Mouse (Mus musculus): ENCODE results near the gene Rnf141.

The Rnf141 gene

DNA sequence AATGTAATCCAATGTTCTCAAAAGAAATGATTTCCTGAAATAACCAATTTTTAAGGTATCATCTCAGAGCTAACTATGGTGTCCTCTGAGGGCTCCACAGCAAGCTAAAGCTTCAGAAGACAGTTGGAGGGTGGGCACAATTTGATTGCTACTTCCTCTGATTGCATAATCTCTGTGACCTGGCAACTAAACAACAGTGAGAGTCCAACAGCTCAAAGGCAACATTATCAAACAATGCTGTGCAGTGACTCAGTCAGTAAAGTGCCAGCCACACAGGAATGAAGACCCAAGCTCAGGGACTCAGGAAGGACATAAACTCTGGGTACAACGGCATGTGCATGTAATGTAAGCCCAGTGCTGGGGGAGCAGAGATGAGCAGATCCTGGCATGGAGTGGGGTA is 11.2 kb downstream of the Rnf141 start:
- DNase-seq, result no peak

DNA sequence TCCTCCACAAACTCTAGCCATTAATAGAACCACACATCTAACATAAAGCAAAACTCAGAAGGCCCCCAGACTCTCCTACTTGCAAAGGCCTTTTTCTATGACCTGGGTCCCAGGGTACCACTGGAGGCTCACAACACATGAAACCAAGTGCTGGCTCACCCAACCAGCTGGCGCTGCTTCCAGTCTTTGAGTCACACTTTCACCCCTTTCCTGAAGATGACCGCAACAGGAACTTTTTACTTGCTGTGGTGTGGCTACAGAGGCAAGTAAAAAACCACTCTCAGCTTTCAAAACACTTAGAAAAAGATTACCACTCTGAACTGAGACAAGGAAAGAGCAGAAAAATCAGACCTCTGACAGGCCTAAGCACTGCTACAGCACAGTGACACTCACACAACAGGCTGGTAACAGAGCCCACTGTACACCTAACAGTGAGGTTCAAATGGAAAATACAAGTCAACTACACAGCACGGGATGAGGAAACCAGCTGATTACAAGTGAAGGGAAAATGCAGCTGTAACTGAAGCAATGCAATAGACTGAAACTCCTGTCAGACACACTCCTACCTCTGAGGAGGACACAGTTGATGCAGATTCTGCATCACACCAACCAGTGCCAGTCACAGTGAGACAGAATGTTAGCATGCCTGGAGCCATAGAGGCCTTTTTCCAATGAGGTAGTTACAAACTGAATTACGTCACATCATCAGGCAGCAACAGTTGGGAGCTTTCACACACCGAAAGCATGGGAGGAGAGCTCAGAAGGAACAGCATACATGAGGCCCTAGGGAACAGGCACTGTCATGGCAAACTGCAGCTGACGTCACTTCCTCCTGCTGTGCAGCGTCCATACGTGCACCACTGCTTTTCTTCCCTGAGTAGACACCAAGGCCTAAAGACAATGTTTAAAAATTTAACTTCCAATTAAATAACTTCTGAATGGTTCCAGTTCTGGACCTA is 20.0 kb downstream of the Rnf141 start:
- no peak for DNase-seq

DNA sequence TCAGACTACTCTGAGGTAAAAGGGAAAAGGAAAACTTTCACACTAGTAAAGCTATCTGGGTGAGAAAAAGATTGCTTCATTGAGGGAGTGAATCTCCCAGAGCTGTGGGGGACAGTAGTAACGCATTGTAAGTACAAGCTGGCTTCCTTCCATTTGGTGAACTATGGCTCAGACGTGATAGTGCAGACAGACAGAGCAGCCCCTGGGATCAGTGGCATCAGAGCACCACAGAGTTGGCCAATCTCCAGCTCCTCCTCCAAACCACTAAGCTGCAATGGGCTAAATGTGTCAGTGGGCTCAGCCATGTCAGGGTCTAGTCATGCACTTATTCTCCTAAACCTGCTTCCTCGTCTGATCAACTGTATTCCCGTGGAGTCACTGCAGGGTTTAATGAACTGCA is 20.7 kb downstream of the Rnf141 start:
- DNase-seq, result no peak

DNA sequence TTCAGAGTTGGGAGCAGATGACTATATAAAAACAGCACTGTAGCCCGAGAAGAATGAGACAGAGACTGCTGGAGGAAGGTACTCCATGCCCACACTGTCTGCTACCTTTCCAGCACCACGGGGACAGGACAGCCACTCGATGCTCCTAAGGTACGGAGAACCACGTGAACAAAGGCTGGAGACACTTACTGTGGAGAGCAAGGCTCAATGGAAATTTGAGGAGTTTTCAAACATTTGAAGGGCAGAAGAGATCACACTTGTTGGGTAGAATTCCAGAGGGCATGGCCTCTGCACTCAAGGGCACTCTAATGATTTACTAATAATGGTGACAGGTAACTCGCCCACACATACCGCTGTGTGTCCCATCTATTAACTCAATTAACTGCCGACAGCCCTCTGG is 21.2 kb downstream of the Rnf141 start:
- DNase-seq, result no peak

DNA sequence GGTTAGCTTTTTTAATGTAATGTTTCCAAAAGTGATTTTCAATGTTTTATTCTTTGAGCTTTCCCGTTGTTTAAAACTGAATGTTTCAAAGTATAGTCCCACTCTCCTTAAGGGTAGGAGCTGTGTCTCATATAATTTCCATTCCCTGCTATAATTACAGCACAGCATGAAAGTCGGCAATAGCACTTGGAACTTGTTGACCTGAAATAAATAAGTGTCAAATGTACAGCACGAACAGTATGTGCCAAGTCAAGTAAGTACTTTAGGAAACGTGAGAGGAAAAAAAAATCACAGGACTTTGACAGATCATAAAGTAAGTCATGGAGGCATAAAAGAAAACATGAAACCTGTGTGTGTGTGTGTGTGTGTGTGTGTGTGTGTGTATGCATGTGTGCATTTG is 22.2 kb downstream of the Rnf141 start:
- DNase-seq, result no peak

DNA sequence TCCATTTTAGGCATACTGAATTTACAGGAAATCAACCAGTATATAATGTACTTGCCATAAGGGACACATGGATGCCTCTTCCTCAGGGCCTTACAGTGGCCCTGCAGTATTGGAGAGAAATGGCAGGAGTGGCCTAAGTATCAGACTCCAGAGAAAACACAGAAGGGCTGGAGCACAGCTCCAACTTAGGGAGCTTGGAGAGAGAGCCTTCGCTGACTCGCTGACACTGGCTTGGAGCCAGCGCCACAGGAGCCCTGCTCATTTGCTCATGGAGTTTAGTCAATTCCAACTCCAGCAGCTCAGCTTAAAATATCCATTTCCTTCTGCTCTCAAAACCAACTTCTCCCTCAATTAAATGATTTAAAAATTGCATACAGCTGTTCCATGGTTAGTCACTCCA is 22.6 kb downstream of the Rnf141 start:
- no peak for DNase-seq

DNA sequence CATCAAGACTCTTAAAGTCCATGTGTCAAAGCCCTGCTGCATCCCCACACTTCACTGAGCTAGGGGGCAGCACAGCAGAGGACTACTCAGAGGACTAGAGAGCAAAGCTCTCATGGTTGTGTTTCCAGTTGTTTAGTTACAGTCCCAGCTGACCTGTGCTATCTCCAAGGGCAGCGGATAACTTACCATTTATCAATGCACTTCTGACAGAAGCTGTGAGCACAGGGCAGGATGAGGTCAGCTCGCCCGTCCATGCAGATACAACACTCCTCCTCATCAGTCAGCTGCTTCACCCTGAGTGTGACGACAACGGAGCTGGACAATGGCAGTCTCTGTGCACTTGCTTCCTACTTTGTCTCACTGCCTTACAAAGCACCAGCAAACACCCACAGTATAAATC is 23.2 kb downstream of the Rnf141 start:
- no peak for DNase-seq

DNA sequence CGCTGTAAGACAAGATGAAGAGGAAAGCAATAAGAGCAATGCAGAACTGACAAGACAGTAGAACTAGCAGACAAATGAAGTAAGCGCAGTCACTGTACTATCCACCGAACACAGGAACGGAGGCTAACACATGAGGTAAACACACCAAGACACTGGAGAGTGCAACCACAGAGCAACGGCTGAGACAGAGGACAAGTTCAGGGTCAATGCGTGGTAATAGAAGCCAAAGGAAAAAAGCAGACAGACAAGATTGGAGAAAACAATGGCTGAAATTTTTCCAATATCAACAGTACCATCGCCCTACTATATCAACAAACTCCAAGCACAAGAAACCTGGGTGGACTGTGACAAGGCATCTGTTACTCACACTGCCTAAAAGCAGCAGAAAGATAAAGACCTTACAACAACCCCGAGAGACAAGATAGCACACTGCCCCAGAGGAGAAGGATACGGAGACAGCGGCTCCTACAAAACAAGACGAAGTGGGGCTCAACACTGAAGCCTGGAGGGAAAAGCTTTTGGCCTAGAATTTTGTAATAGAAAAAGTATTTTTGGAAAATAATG is 25.4 kb downstream of the Rnf141 start:
- peak; percentile 61 for DNase-seq

DNA sequence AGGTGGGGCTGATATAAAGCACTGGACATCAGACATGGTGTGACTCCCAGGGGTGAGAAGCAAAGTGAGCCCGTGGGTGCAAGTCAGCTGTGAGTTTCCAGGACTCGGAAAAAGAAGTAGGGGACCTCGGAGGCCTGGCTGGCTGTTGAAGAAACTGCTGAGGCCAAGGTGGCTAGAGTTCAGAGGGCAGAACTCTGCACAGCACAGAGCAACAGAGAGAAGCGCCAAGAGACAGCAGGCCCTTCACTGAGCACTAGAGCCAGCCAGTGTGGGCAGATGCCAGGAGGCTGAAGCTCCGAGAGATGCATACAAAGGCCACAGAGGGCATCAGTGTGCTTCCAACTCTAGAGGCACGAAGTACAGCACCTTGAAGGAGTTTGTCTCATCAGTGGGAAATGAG is 26.1 kb downstream of the Rnf141 start:
- no peak for DNase-seq

DNA sequence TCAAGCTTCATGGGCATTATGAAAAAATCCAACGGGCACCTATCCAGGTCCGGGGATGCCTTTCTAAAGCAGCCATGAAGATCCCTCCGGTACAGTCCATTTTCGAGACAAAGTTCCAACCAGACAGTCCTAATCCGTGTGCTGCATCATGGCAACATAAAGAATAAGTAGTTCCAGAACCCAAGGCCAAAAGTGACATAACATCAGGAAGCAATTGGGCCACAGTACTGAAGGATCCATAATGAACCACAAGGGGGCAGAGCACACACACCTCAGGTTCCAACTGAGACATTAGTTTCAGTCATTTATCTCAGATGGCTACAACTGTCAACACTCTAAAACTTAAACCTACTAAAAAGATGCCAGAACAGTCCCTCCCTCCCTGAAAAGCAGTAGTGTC is 28.2 kb downstream of the Rnf141 start:
- DNase-seq, result peak; percentile 51

DNA sequence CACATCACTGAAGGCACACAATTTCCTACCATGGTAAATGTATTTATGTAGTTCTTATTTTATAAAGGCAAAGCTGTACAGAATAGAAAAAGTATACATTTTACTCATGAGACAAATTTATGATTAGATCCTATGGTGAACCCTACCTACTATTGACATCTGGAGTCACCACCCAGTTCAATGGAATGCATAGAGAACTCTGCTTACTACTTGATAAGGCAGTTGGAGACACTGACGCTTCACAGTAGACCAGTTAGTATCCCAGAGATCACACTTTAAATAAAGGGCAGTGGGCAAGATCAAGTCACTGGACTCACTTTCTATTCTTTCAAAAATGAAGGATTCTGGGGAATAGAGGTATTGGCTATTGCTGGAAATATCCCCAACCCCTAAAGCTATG is 30.3 kb downstream of the Rnf141 start:
- DNase-seq, result no peak

DNA sequence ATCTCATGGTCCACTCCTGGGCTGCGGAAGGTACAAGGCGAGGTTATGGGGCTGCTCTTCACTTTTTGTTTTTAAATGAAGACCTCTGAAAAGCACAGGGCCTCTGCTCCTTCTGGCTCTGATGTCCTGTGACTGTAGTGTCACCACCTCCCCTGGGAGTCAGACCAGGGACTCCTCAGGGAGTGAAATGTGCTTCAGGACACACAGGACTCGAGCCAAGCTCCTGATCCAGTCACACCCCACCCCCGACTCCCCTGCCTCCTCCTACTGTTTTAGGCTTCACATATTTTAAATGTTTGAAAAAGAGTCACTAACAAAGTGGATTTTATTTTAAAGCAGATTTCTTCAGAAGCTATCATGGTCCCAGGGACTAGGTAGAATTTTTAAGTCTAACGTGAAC is 32.7 kb downstream of the Rnf141 start:
- DNase-seq, result no peak

DNA sequence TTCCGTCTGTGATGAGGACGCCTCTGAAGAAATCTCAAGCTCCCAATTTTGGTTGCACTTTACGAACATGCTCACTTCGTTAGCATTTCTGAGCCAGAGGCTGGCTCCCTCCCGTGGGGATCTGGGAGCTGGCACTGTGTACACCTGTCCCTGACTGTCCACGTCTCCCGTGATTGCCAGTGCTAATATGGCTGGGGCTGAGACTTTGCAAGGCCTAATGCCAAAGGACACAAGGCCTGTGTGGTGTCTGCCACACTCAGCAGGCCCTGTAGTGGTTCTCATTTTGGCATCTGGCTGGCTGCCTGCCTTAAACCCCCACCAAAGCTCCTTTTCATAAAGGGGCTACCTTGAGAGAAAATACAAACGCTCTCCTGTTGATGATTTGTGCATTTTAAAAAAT is 33.3 kb downstream of the Rnf141 start:
- no peak for DNase-seq

DNA sequence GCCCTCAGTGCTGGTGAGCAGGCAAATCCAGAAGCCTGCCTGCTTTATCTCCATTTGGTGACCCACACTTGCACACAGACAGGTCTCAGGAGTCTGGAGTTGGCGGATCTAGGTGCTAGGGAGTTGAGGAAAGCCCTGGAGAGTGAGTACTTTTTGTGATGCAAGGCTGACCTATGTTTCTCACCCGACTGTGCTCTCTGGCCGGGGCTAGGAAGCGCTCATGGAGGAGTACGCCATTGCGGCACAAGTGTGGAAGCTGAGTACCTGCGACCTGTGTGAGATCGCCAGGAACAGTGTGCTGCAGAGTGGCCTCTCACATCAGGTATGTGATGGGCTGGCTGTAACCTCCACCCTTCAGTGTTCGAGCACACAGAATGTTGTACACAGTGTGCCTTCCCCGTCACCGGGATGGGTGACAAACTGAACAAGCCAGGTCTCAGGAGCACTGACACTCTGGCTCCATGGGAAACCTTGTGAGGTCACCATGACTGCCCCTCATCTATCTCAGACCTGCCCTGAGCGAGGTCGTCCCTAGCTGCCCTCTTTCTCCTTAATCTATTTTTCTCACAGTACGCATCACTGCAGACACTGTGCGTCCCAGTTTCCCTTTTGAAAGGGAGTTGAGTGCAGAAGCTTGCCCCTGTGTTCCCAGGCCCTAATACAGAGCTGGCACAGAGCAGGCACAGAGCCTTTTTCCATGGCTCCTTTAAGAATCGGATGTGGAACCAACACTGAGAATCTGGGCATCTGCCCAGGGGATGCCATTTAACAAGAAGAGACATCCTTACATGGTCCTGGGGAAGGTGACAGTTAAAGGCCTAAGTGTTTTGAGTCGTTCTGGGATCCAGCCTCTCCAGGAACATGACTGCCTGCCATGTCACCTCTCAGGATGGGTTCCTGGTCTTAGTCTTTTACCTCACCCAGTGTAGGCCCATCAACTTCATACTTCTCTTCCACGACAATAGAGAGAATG is 34.4 kb downstream of the Rnf141 start:
- no peak for DNase-seq

DNA sequence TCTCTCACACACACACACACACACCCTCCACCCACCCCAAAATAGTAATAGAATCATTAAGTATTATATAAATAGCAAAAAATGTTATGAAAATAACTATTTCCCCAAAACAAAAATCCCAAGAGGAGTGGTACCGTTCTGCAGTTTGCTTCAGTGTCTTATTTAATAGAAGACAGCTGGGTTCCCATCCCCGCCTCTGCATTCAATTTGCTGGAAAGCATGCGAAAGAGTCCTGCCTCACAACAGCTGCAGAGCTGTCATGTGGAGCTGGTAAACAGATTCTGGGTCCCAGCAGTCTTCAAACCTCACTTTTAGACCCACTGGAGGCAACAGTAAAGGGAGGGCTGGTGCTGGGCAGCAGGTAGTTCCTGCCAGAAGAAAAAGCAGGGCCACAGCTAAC is 35.3 kb downstream of the Rnf141 start:
- no peak for DNase-seq

DNA sequence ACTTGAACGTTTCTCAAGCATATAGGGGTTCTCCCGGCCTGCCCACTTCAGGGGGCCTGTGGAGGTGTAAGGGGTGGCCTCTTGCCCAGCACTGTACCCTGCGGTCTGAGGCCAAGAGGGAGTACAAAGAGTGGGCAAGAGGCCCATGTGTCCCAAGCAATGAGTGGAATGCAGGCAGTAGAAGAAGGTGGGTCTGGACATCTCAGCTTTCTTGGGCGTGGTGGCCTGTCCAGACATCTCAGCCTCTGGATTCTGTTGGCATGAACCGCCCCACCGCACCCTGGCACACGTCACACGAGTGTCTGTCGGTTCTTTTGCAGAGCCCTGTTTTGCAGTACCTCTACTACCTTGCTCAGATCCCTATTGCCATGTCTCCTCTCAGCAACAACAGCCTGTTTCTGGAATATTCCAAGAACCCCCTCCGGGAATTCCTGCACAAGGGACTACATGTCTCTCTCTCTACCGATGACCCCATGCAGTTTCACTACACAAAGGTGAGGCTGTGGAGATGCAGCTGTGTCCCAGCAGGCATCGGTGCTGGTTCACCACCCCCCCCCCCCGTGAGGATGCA is 36.7 kb downstream of the Rnf141 start:
- DNase-seq, result no peak

DNA sequence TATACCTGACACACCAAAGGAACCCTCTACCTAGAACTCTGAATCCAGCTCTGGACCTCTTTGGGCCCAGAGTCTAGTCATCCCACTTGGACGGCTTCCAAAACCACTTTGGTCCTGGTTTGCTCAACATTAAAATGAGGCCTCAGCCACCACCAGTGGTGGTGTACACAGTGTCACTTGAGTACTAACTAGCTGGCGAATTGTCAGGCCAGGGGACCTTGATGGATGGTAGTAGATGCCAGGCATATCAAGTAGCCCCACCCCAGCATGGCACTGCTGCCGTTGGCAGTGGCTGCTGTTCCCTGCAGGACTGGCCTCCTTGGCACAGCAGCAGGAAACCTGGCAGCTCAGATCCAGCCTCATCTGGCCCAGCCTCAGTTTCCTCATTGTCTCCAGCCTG is 40.0 kb downstream of the Rnf141 start:
- no peak for DNase-seq

DNA sequence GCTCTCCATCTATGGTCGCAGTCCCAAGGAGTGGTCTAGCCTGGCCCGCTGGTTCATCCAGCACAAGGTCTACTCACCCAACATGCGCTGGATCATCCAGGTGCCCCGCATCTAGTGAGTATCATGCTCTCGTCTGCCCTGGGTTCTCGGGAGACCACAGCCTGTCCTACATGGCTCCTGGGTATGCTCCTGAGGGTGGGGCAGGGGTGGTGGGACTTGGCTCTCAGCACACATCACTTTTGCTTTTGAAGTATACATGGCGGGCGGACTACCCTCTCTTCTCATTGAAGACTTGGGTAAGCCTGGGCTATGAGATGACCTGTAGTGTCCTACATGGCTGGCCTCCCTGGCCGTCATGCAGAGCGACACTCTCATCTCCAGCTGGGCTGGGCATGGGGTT is 41.1 kb downstream of the Rnf141 start:
- DNase-seq, result no peak

DNA sequence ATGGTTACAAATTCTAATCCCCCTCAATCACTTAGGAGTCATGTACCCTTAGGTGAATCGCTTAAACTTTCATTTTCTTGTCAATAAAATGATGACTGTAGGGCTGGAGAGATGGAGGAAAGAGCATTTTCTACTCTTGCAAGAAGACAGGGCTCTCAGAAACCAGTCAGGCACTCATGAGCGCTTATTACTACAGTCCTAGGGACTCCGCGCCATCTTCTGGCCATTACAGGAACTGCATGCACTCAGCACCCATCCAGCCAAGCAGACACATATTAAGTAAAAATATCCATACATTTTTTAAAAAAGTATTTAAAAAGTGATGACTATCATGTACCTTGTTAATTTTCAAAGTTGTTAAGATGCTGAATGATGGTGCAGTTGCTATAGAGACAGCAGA is 43.2 kb downstream of the Rnf141 start:
- DNase-seq, result peak; percentile 83

DNA sequence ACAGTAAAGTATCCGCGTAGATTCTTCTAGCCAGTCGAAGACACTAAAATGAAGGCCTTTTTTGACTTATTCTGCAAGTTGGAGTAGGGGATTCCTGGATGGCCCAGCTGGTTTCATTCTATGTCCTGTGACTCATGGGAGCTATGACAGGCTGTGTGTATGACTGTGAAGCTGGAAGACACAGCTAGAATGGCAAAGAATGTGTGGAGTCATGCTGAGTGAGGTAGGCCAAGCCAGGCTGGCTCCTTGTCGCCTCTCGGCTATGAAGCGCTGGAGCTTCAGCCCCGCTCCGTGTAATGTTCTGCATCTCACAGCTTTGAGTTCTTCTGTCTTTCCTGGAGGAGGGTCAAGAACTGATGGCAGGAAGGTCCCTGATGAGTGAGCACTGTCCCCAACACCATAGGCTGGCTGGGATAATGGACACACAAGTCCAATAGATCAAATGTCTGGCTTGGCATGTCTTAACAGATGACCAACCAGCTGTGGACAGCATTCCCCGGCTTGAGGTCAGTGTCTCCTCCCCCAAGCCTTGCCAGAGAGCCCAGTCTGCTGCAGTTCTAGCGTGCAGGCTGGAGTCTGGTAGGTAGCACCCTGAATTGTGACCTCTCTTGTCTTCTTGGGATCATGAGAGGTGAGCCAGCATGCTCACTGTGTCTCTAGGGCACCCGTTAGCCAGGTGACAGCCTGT is 46.4 kb downstream of the Rnf141 start:
- DNase-seq, result no peak

DNA sequence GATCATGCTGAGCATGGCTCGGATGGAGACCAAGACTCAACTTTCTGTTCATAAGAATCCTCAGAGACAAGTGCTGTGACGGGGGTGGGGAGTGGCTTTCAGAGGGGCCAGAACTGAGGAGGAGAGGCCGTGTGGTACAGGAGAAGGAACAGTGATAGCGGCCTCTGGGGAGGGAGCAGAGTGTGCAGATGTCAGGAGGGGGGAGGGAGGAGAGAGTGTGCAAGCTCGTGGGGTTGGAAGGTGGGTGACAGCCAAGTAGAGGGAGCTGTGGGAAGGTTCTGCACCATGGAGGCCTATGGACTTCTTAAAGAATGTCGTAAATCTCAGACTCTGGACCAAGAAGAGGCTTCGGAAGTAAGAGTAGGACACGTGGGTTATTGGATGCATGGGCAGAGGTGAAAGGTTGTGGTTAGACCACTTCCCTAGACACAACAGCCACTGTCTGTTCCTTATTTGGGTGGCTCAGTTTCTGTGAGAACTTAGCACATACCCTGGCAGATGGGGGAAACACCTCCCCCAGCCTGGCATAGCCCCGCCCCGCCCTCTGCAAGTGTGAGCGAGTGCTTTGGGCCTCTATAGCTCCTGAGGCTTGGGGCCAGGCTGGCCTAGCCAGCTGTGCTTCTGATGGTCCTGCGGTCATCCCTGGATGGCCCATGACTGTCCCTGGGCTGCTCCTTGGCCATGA is 47.7 kb downstream of the Rnf141 start:
- DNase-seq, result peak; percentile 38

DNA sequence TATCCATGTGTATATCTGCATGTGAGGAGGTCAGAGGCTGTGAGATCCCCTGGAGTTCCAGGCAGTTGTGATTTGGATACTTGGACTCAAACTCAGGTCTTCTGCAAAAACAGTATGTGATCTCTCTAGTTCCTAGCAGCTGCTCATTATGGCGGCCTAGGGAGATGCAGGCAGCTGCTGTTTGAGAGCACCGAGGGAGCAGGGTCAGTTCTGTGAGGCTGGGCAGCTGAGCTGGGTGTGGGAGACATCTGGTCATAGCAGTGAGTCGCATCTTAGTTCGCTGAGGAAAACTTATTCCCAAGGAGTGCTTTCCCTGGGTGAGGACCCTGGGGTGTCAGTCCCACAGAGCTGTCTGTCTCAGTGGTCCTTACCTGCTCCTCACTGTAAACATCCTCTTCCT is 49.5 kb downstream of the Rnf141 start:
- no peak for DNase-seq

All from liver (tissue).